Mouse (Mus musculus): Measurements from ENCODE around the gene Klkb1. TPM values are rescaled to one million over a fixed set of nuclear protein-coding genes. Genes with fewer than 3 reads are reported as not detected.

Gene Klkb1
- total and polyA plus RNA-seq, 3 experiments, result not detected

DNA sequence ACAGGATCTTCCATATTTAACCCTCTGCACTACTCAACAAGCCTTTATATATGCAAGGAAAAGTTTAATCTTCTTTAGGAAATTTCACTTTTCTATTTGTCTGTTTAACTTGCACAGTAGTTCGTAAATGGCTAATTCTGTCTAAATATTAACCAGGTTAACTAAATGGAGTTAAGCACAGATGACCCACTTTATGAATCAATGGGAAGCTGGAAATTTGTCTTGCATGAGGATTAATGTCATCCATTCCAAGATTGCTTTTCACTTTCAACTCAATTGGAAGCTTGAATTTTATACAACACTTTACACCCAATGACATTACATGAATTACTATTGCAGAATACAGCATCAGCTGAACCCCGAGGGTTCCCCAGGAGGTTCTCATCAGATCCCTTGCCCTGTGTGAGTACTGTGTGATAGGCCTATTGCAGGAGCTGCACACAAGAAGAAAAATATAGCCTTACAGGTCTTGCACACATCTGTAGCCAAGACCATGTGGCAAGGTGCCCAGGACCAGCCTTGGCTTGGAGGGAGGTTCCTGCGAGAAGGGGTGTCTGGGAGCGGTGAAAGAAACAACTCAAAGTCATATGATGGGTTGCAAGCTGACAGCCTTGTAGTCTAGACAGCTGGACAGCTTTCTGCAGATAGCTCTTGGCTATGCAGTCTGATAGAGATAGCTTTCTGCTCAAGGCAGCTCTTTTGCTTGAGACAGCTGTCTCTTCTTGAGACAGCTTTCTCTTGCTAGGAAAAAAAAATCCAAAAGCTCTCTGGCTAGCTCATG, 26.9 kb downstream of the Klkb1 start:
- DNase-seq (ENCODE audit: low read depth, low spot score), result no peak
- Histone ChIP-seq H3K4me3 (ENCODE audit: control insufficient read depth in 1 of 2, insufficient read depth in 1 of 2, low read depth in 2 of 2, low read length in 2 of 2) (no peak overlapping the region), H3K9ac (ENCODE audit: control insufficient read depth, low read depth, low read length, poor library complexity, severe bottlenecking) (no peak overlapping the region), H3K79me2 (ENCODE audit: control insufficient read depth, insufficient read depth, low read length, poor library complexity) (no peaks in the 10 kb centered on the region), H3K36me3 (ENCODE audit: control insufficient read depth in 1 of 2, insufficient read depth in 2 of 2, low read length in 2 of 2) (no peaks in the 10 kb centered on the region), H3K27me3 (ENCODE audit: control insufficient read depth in 1 of 2, insufficient read depth in 2 of 2, low read length in 2 of 2) (no peaks in the 10 kb centered on the region), H3K27ac (ENCODE audit: control insufficient read depth, low read depth, low read length) (no peak overlapping the region), H3K9me3 (replicated peaks; ENCODE audit: insufficient read depth, low read length) (no peaks in the 10 kb centered on the region), H3K4me1 (ENCODE audit: control insufficient read depth in 1 of 2, insufficient read depth in 2 of 2, low read length in 2 of 2) (no peaks in the 10 kb centered on the region)
- TF ChIP-seq RAD21 (IDR thresholded peaks at IDR 0.05; ENCODE audit: low read depth, low read length) (no peak), MXI1 (IDR thresholded peaks at IDR 0.05; ENCODE audit: low read depth, low read length) (no peak), SMC3 (IDR thresholded peaks at IDR 0.05; ENCODE audit: low read depth, low read length) (no peak), GABPA (IDR thresholded peaks at IDR 0.05; ENCODE audit: low read depth, low read length) (no peak), USF2 (IDR thresholded peaks at IDR 0.05; ENCODE audit: borderline replicate concordance in 1 of 2, insufficient read depth in 1 of 2, low read depth in 1 of 2, low read length in 2 of 2) (no peak), EP300 (IDR thresholded peaks at IDR 0.05; ENCODE audit: low read depth in 1 of 2, low read length in 2 of 2) (no peak), CHD1 (IDR thresholded peaks at IDR 0.05; ENCODE audit: low read depth, low read length) (no peak), MYB (IDR thresholded peaks at IDR 0.05; ENCODE audit: low read depth, low read length) (no peak), KAT2A (conservative IDR thresholded peaks at IDR 0.05; ENCODE audit: low read depth, low read length) (no peak), ZKSCAN1 (IDR thresholded peaks at IDR 0.05; ENCODE audit: low read depth, low read length) (no peak), MAX (IDR thresholded peaks at IDR 0.05; ENCODE audit: low read length) (no peak), ZNF384 (IDR thresholded peaks at IDR 0.05; ENCODE audit: low read depth, low read length) (no peak), MAFK (IDR thresholded peaks at IDR 0.05; ENCODE audit: borderline replicate concordance, low read depth, low read length) (no peak), NRF1 (IDR thresholded peaks at IDR 0.05; ENCODE audit: insufficient read depth, low read depth, low read length, poor library complexity, severe bottlenecking) (no peak), TAL1 (IDR thresholded peaks at IDR 0.05; ENCODE audit: low read length) (no peak)

DNA sequence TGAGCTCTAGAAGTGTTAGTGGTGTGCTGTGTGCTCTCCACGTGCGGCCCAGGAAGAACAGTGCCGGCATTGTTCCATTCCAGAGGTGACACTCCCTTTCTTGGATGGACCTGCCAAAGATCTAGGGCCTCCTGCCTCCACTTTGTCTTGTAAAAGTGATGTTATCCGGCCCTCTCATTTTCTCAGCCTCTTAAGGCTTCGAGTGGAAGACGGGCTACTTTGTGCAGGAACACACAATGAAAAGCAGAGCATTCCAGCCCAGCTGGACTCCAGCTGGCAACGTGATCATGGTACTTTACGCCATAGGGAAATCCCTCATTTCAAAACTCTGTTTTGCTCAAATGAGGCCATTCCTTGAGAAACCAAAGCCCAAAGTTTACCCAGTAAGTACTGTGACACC, 27.7 kb downstream of the Klkb1 start:
- DNase-seq (ENCODE audit: low read depth, low spot score), result no peak
- Histone ChIP-seq H3K27me3 (ENCODE audit: control insufficient read depth in 1 of 2, insufficient read depth in 2 of 2, low read length in 2 of 2) (no peaks in the 10 kb centered on the region), H3K4me3 (ENCODE audit: control insufficient read depth in 1 of 2, insufficient read depth in 1 of 2, low read depth in 2 of 2, low read length in 2 of 2) (no peak overlapping the region), H3K9ac (ENCODE audit: control insufficient read depth, low read depth, low read length, poor library complexity, severe bottlenecking) (no peak overlapping the region), H3K36me3 (ENCODE audit: control insufficient read depth in 1 of 2, insufficient read depth in 2 of 2, low read length in 2 of 2) (no peaks in the 10 kb centered on the region), H3K79me2 (ENCODE audit: control insufficient read depth, insufficient read depth, low read length, poor library complexity) (no peaks in the 10 kb centered on the region), H3K9me3 (replicated peaks; ENCODE audit: insufficient read depth, low read length) (no peaks in the 10 kb centered on the region), H3K4me1 (ENCODE audit: control insufficient read depth in 1 of 2, insufficient read depth in 2 of 2, low read length in 2 of 2) (no peaks in the 10 kb centered on the region), H3K27ac (ENCODE audit: control insufficient read depth, low read depth, low read length) (no peak overlapping the region)
- TF ChIP-seq RCOR1 (IDR thresholded peaks at IDR 0.05; ENCODE audit: low read depth, low read length) (no peak), USF2 (IDR thresholded peaks at IDR 0.05; ENCODE audit: borderline replicate concordance in 1 of 2, insufficient read depth in 1 of 2, low read depth in 1 of 2, low read length in 2 of 2) (no peak), MYC (IDR thresholded peaks at IDR 0.05; ENCODE audit: low read depth, low read length) (no peak), MAZ (IDR thresholded peaks at IDR 0.05; ENCODE audit: low read depth, low read length) (no peak), MAX (IDR thresholded peaks at IDR 0.05; ENCODE audit: low read length) (no peak), TCF12 (IDR thresholded peaks at IDR 0.05; ENCODE audit: low read depth, low read length) (no peak), ZKSCAN1 (IDR thresholded peaks at IDR 0.05; ENCODE audit: low read depth, low read length) (no peak), GABPA (IDR thresholded peaks at IDR 0.05; ENCODE audit: low read depth, low read length) (no peak), POLR2A (IDR thresholded peaks at IDR 0.05; ENCODE audit: control insufficient read depth in 1 of 2, insufficient read depth in 1 of 2, low read depth in 1 of 2, low read length in 2 of 2, poor library complexity in 1 of 2) (no peak), USF1 (IDR thresholded peaks at IDR 0.05; ENCODE audit: low read depth, low read length) (no peak), KAT2A (conservative IDR thresholded peaks at IDR 0.05; ENCODE audit: low read depth, low read length) (no peak), CHD1 (IDR thresholded peaks at IDR 0.05; ENCODE audit: low read depth, low read length) (no peak), MYB (IDR thresholded peaks at IDR 0.05; ENCODE audit: low read depth, low read length) (no peak), ZNF384 (IDR thresholded peaks at IDR 0.05; ENCODE audit: low read depth, low read length) (no peak), HCFC1 (IDR thresholded peaks at IDR 0.05; ENCODE audit: low read depth, low read length) (no peak), MAFK (IDR thresholded peaks at IDR 0.05; ENCODE audit: borderline replicate concordance, low read depth, low read length) (no peak), CTCF (IDR thresholded peaks at IDR 0.05 in 2 of 3, conservative IDR thresholded peaks at IDR 0.05 in 1 of 3; ENCODE audit: control insufficient read depth in 1 of 3, insufficient read depth in 1 of 3, low read depth in 2 of 3, low read length in 3 of 3, poor library complexity in 1 of 3, severe bottlenecking in 1 of 3) (no peak), NELFE (IDR thresholded peaks at IDR 0.05; ENCODE audit: low read depth, low read length) (no peak)
